Mouse (Mus musculus) testis, adult 2 months (tissue): ENCODE data around the gene Mup20. TPM values are rescaled to one million over a fixed set of nuclear protein-coding genes. Genes with fewer than 3 reads are reported as not detected.
"Not testable (repeated sequence)": the region's sequence is repeated elsewhere in the genome, so short reads cannot be mapped to it uniquely, and the experiment has no call there.

Source experiments
- H3K27ac ChIP-seq: fragments of 200-500 bp; 2 replicates; pipeline ENCODE4 v1.5.1; 2012; ENCODE audit warnings: low read depth, low read length; ENCODE audit not compliant: control insufficient read depth, insufficient read depth
- H3K27me3 ChIP-seq: fragments of 200-500 bp; 2 replicates; pipeline ENCODE4 v1.6.1; 2012; ENCODE audit warnings: mild to moderate bottlenecking, low read length, moderate library complexity; ENCODE audit not compliant: control insufficient read depth, insufficient read depth
- H3K36me3 ChIP-seq: fragments of 200-500 bp; 2 replicates; pipeline ENCODE4 v1.6.1; 2012; ENCODE audit warnings: mild to moderate bottlenecking, low read length; ENCODE audit not compliant: control insufficient read depth, insufficient read depth
- H3K4me1 ChIP-seq: fragments of 200-500 bp; 2 replicates; pipeline ENCODE4 v1.6.1; 2012; ENCODE audit warnings: low read length; ENCODE audit not compliant: control insufficient read depth, insufficient read depth
- H3K4me3 ChIP-seq: fragments of 200-500 bp; 2 replicates; pipeline ENCODE4 v1.5.1; 2012; ENCODE audit warnings: low read depth, mild to moderate bottlenecking, low read length, moderate library complexity, mixed read lengths; ENCODE audit not compliant: control insufficient read depth
- CTCF ChIP-seq: fragments of 200-500 bp; IDR thresholded peaks from 2 replicates; pipeline ENCODE4 v1.5.1; 2012; ENCODE audit warnings: low read depth, mild to moderate bottlenecking, inconsistent platforms, low read length, moderate library complexity; ENCODE audit not compliant: control insufficient read depth, insufficient read depth, insufficient replicate concordance
- POLR2A ChIP-seq: fragments of 200-500 bp; IDR thresholded peaks from 2 replicates; pipeline ENCODE4 v1.6.1; 2012; ENCODE audit warnings: low read depth, mild to moderate bottlenecking, inconsistent platforms, low read length, moderate library complexity; ENCODE audit not compliant: control insufficient read depth
- polyA plus RNA-seq: library from polyadenylated mRNA; depleted of rRNA; stranded (reverse); fragments of >200 nt; gene quantifications from 2 replicates; pipeline ENCODE4 v1.2.3, GENCODE M21; 2012; rRNA removed

Gene Mup20
- polyA plus RNA-seq = not detected in 2 replicates

GRCm38 (mm10) chr4:62054058-62054457 is at the start of gene Mup20:
TSS of gene Mup20 (minus strand) at chr4:62054158.
- not testable (repeated sequence) for H3K4me1 ChIP-seq, H3K36me3 ChIP-seq, H3K27ac ChIP-seq, H3K27me3 ChIP-seq, H3K4me3 ChIP-seq

GRCm38 (mm10) chr4:62103366-62103765 is 49.4 kb upstream of the Mup20 start:
- H3K36me3 ChIP-seq, H3K4me1 ChIP-seq, H3K27me3 ChIP-seq, H3K4me3 ChIP-seq, H3K27ac ChIP-seq: not testable (repeated sequence)

GRCm38 (mm10) chr4:62087953-62088352 is 34.0 kb upstream of the Mup20 start:
- no peak for TF ChIP-seq POLR2A
- no peak for TF ChIP-seq CTCF
- no peaks in the 10 kb centered on the region for H3K27me3 ChIP-seq
- no peaks in the 10 kb centered on the region for H3K4me1 ChIP-seq
- no peak overlapping the region for H3K27ac ChIP-seq
- no peaks in the 10 kb centered on the region for H3K36me3 ChIP-seq
- H3K4me3 ChIP-seq = no peak overlapping the region

- Histone ChIP-seq H3K4me3 (no peak within 1 kb of the TSS), H3K36me3 (no peaks in the 10 kb centered on the region)
- no peak for TF ChIP-seq POLR2A
- TF ChIP-seq CTCF = no peak
These were observed 33.3 kb upstream of the Mup20 start, which contains the start of gene Mup3 for GRCm38 (mm10) chr4:62087241-62087640. TSS of gene Mup3 (minus strand) at chr4:62087342.

GRCm38 (mm10) chr4:62082755-62083154 is 28.8 kb upstream of the Mup20 start:
- no peaks in the 10 kb centered on the region for H3K4me1 ChIP-seq
- no peaks in the 10 kb centered on the region for H3K27me3 ChIP-seq
- no peak overlapping the region for H3K27ac ChIP-seq
- TF ChIP-seq POLR2A (no peak), CTCF (no peak)
- H3K4me3 ChIP-seq = no peak overlapping the region
- H3K36me3 ChIP-seq = no peaks in the 10 kb centered on the region

More at GRCm38 (mm10) chr4:62087241-62087640, 33.3 kb upstream of the Mup20 start, which contains the start of gene Mup3:
- Histone ChIP-seq H3K27ac (no peak within 1 kb of the TSS), H3K4me1 (no peaks in the 10 kb centered on the region), H3K27me3 (no peaks in the 10 kb centered on the region)

- no peaks in the 10 kb centered on the region for H3K36me3 ChIP-seq
- no peak overlapping the region for H3K4me3 ChIP-seq
- H3K27me3 ChIP-seq = no peaks in the 10 kb centered on the region
- TF ChIP-seq CTCF (no peak), POLR2A (no peak)
- no peaks in the 10 kb centered on the region for H3K4me1 ChIP-seq
- no peak overlapping the region for H3K27ac ChIP-seq
These were observed 21.2 kb upstream of the Mup20 start for GRCm38 (mm10) chr4:62075126-62075525.

GRCm38 (mm10) chr4:62054780-62055179 is 822 bp upstream of the Mup20 start:
- not testable (repeated sequence) for H3K27ac ChIP-seq, H3K27me3 ChIP-seq, H3K36me3 ChIP-seq, H3K4me3 ChIP-seq, H3K4me1 ChIP-seq

GRCm38 (mm10) chr4:62026281-62026680 is 27.7 kb downstream of the Mup20 start:
- TF ChIP-seq POLR2A = no peak
- TF ChIP-seq CTCF = no peak
- H3K4me3 ChIP-seq = no peak overlapping the region
- H3K27me3 ChIP-seq = no peaks in the 10 kb centered on the region
- H3K27ac ChIP-seq = no peak overlapping the region
- no peaks in the 10 kb centered on the region for H3K4me1 ChIP-seq
- H3K36me3 ChIP-seq = no peaks in the 10 kb centered on the region
